Mouse (Mus musculus): ENCODE results near the gene Snx29.

GRCm38 (mm10) chr16:11685735-11686340 lies 363.1 kb downstream of the Snx29 start:
- TF ChIP-seq CTCF (IDR thresholded peaks at IDR 0.05; ENCODE audit: borderline replicate concordance, insufficient read depth, low read depth, low read length) (no peak), POLR2A (IDR thresholded peaks at IDR 0.05; ENCODE audit: borderline replicate concordance, insufficient read depth, low read length) (no peak)
